Mouse (Mus musculus) Patski (cell line): Measurements from ENCODE around the gene Mrps17. TPM values are rescaled to one million over a fixed set of nuclear protein-coding genes. Genes with fewer than 3 reads are reported as not detected.

Source experiments
- ATAC-seq: fragments of 100-300 bp; one replicate; pipeline ENCODE4 v1.8.0; 2021
- CTCF ChIA-PET: fragments of 350-600 bp; sonication (Branson Sonifier 250); formaldehyde crosslinking; loops from one replicate; lab custom pipeline; 2022; ENCODE audit warnings: inconsistent platforms; lab: Charles Lee
- POLR2A ChIA-PET: fragments of 350-600 bp; sonication (Branson Sonifier 250); formaldehyde crosslinking; loops from one replicate; lab custom pipeline; 2022; ENCODE audit warnings: antibody characterized with exemption, inconsistent platforms; lab: Charles Lee
- DNase-seq: peaks from one replicate; pipeline ENCODE4 v3.0.0-alpha.2; 2011; ENCODE audit warnings: low read depth, low spot score
- H3K27me3 ChIP-seq: fragments of 371-371 bp; one replicate; pipeline ENCODE4 v1.5.1; 2021
- CTCF ChIP-seq: fragments of 100-300 bp; IDR thresholded peaks from one replicate; pipeline ENCODE4 v1.5.1; 2021
- in situ Hi-C: fragments of 300-500 bp; cut with MboI; formaldehyde crosslinking; loops from 3 replicates; pipeline ENCODE4 v1.11.1; 2018; ENCODE audit warnings: low pct_unique_long_range_greater_than_20kb, mixed read lengths
- polyA plus RNA-seq: library from polyadenylated mRNA; unstranded; gene quantifications from one replicate; pipeline ENCODE4 v1.2.3, GENCODE M21; 2021

Mrps17 gene
- polyA plus RNA-seq, 1 experiment from 2014 or later: 76.7 TPM

DNA sequence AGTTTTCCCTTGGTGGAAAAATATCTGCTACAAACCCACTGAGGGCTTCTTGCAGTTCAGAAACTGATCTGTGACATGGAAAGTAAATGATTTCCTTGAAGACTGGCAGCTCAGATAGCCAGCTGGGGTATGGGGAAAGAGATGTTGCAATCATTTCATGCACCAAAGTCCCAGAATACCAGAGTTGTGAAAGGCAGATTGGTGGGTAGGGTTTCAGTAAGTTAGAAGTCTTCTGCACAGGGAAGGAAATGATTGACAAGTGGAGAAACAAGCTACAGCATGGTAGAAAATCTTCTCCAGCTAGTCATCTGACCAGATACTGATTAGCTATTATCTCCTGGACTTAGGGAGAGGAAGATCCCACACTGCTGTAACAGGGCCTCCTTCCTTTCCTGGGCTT is 11.9 kb upstream of the Mrps17 start:
- in situ Hi-C loops: no loop called here
- no peak for TF ChIP-seq CTCF
- CTCF ChIA-PET: no interaction called here
- peaks cover 10% of the 10 kb centered on the region for H3K27me3 ChIP-seq
- POLR2A ChIA-PET: no interaction called here
- DNase-seq: no peak
- ATAC-seq: no peak

DNA sequence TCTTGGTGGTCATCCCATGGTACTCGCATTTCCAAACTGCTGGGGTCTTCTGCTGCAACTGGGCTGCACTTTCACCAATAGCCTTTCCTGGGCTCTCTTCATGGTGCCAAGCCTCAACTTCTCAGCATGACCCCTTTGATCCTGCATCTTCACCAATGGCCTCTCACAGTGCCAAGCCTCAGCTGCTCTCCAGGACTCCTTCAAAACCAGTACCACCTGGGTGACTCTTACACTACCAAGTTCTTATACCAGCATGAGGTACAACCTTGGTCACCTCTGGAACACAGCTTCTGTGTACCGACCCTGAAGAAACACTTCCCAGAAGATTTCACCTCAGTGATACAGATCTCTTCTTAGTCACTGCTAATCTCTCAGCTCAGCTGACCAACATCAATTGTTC is 6.9 kb upstream of the Mrps17 start, which contains the start of gene Sept14:
Sept14 (minus strand) TSS at position 101 of the 400 bp plus-strand sequence.
- in situ Hi-C loops: no loop called here
- TF ChIP-seq CTCF: no peak
- POLR2A ChIA-PET: no interaction called here
- peaks cover 3% of the 10 kb centered on the region for H3K27me3 ChIP-seq
- DNase-seq: no peak
- no peak for ATAC-seq
- CTCF ChIA-PET: interaction anchor here (1.2 kb wide), 2 partner anchors 16 kb away, joined by 3 to 4 read pairs; no protein-coding TSS in a partner anchor

DNA sequence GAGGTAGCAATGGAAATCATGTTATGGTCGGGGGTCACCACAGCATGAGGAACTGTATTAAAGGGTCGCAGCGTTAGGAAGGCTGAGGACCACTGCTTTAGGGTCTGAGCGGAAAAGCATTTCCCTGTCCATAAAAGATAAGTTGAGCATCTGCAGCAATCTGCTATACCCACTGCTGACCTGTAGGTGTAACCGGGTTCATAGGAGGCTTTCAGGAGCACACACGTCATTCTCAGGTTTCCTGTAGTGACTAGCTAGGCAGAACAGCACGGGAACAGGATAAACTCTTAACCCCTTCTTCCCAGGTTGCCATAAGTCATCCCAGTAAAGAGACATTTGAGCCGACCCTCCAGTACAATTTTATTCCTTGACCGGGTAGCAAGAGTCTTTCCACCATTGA is 1.7 kb downstream of the Mrps17 start:
- ChIA-PET CTCF (interaction anchor here (1.7 kb wide), 1 partner anchor 8 kb away, joined by 16 read pairs; the partner anchor contains the start of gene Nipsnap2), POLR2A (interaction anchor here (1.1 kb wide), 1 partner anchor 48 kb away, joined by 3 read pairs; no protein-coding TSS in a partner anchor)
- no peak for TF ChIP-seq CTCF
- ATAC-seq (no peak), DNase-seq (no peak)
- no peaks in the 10 kb centered on the region for H3K27me3 ChIP-seq
- in situ Hi-C loops: no loop called here

DNA sequence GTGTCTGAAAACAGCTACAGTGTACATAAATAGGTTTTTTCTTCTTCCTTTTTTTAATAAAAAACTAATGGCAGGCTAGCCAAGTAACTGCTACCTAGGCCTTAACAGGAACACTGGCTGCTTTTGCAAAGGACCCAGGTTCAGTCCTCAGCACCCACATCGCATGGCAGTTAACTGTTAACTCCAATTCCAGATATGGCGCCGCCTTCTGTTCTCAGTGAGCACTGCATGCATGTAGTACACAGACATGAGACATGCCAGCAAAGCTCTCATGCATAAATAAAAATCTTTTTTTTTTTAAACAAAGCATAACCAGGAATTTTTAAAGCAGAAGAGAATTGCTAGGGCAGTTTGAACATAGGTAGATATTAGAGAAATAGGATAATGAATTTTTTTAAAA is 4.9 kb downstream of the Mrps17 start:
- no peak for ATAC-seq
- POLR2A ChIA-PET: no interaction called here

DNA sequence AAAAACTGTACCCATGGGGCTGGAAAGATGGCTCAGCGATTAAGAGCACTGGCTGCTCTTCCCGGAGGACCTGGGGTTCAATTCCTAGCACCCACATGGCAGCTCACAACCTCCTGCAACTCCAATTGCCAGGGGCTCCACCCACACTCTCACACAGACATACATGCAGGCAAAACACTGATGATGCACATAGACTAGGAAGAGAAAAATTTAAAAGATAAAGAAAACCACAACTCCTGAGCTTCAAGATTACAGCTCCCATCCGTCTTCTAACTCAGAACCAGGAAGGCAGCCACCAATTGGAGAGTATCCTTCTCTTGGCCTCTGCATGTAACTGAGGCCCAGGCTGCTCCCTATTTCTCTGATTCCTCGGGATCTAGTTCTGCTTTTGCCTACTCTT is 9.0 kb downstream of the Mrps17 start:
- no peak for TF ChIP-seq CTCF
- in situ Hi-C loops: loop anchor here (5.0 kb wide), 1 partner anchor 112 kb away; no protein-coding TSS in a partner anchor
- ChIA-PET CTCF (interaction anchor here (0.6 to 2.6 kb wide), 23 partner anchors 8 to 546 kb away, joined by 3 to 16 read pairs (median 4); partner anchors contain the start of gene Mrps17), POLR2A (interaction anchor here (0.6 to 2.1 kb wide), 5 partner anchors 55 to 535 kb away, joined by 3 to 7 read pairs (median 4); partner anchors contain the start of gene Psph)
- H3K27me3 ChIP-seq: no peaks in the 10 kb centered on the region
- DNase-seq (no peak), ATAC-seq (peak; percentile 0)

More for the DNA sequence above, 4.9 kb downstream of the Mrps17 start:
- no peaks in the 10 kb centered on the region for H3K27me3 ChIP-seq
- CTCF ChIA-PET: interaction anchor here (0.9 kb wide), 1 partner anchor 10 kb away, joined by 3 read pairs; no protein-coding TSS in a partner anchor
- in situ Hi-C loops: loop anchor here (5.0 kb wide), 1 partner anchor 108 kb away; no protein-coding TSS in a partner anchor
- DNase-seq: no peak
- TF ChIP-seq CTCF: peak; percentile 50

DNA sequence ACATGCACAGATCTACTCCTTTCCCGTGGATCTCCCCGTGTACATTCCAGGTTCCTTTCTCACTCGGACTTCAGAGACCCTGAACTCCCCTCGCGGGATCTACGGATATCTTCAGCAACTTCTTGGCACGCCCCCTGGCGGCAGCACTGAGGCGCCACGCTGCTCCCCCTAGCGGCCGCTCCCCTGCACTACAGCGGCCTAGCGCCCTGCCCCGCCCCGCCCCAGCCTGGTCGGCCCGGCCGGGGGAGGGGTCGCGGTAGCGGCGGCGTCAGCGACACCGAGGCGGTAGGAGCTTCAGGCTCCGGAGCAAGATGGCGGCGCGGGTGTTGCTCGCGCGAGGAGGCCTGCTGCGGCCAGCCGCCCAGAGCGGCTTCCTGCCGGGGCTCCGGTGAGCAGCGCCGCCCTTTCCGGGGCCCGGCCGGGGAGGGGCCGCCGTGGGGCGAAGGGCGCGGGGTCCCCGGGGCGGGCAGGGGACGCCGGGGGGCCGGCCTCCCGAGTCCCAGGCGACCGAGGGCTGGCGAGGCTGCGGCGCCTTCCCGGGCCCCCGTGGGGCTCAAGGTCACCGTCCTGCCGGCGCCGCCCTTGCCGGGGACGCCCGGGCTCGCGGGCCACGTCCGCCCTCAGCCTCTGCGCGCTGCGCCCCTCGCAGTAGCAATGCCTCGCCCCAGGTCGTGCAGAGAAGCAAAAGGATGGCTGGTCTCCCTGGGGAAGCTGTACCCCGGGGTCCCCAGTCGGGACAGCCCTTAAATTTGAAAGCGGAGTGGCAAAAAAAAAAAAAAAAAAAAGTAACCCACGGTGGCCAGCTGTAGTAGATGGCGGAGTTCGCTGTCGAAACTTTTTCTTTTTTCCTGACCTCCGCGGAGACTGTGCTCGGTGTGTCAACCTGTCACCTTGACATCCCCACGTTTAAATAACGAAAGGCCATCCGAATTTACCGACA is 9.8 kb downstream of the Mrps17 start, which contains the start of gene Nipsnap2:
Nipsnap2 (plus strand) TSS at position 230 of the 940 bp plus-strand sequence.
- in situ Hi-C loops: loop anchor here (5.0 kb wide), 1 partner anchor 113 kb away; no protein-coding TSS in a partner anchor
- CTCF ChIA-PET: interaction anchor here (0.6 to 2.6 kb wide), 25 partner anchors 9 to 547 kb away, joined by 3 to 16 read pairs (median 4); partner anchors contain the start of gene Mrps17
- peak; percentile 87 for ATAC-seq
- TF ChIP-seq CTCF: peak; percentile 100
- POLR2A ChIA-PET: interaction anchor here (0.6 to 2.1 kb wide), 6 partner anchors 10 to 535 kb away, joined by 3 to 7 read pairs (median 4); partner anchors contain the start of gene Psph
- H3K27me3 ChIP-seq: no peaks in the 10 kb centered on the region
- peak; percentile 77 for DNase-seq

DNA sequence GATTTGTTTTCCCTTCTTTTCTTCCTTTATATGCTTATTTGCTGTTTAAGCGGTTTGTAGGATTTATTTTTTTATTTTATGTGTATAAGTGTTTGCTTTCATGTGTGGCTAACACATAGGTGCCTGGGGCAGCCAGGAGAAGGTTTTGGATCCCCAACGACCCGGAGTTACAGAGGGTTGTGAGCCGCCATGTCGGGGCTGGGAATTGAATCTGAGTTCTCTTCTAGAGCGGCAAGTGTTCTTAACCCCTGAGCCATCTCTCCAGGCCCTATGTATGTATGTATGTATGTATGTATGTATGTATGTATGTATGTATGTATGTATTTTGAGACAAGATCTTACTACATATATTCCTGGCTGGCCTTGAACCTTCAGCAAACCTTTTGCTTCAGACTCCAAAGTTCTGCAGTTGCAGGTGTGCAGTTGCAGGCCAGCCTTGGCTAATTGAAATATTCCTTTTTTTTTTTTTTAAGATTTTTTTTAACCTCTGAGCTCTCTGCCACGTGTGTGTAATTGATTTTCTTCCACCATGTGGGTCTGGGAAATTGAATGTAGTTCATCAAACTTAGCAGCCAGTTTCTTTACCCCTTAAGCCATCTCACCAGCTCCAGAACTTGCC is 10.6 kb downstream of the Mrps17 start:
- ChIA-PET POLR2A (interaction anchor here (0.6 to 2.1 kb wide), 5 partner anchors 9 to 513 kb away, joined by 3 to 6 read pairs (median 4); no protein-coding TSS in a partner anchor), CTCF (interaction anchor here (1.0 to 1.9 kb wide), 2 partner anchors 23 to 124 kb away, joined by 3 to 4 read pairs; no protein-coding TSS in a partner anchor)
- no peaks in the 10 kb centered on the region for H3K27me3 ChIP-seq
- no peak for ATAC-seq
- no peak for DNase-seq
- no peak for TF ChIP-seq CTCF
- in situ Hi-C loops: no loop called here

DNA sequence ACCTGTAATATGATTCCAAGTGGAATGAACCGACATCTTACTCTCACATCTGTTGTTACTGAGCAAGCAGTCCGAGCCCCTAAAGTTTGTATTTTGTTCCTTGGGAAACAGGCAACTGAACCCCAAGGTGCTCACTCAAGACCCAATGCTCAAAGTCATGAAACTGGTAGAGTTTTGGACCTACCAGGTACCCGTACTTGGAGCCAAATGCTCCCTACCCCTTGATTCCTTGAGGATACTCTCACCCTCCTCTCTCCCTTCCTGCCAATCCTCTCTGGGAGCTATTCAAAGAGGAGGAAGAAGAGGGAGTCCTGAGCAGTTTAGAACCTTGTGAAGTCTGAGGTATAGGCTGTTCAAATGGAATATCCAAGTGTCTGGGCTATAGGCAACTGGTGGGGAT is 11.5 kb downstream of the Mrps17 start:
- no peak for ATAC-seq
- ChIA-PET CTCF (interaction anchor here (1.0 to 1.9 kb wide), 4 partner anchors 22 to 125 kb away, joined by 3 to 5 read pairs (median 4); no protein-coding TSS in a partner anchor), POLR2A (interaction anchor here (1.9 kb wide), 1 partner anchor 13 kb away, joined by 5 read pairs; no protein-coding TSS in a partner anchor)
- in situ Hi-C loops: no loop called here
- no peak for DNase-seq
- no peak for TF ChIP-seq CTCF
- H3K27me3 ChIP-seq: no peaks in the 10 kb centered on the region

DNA sequence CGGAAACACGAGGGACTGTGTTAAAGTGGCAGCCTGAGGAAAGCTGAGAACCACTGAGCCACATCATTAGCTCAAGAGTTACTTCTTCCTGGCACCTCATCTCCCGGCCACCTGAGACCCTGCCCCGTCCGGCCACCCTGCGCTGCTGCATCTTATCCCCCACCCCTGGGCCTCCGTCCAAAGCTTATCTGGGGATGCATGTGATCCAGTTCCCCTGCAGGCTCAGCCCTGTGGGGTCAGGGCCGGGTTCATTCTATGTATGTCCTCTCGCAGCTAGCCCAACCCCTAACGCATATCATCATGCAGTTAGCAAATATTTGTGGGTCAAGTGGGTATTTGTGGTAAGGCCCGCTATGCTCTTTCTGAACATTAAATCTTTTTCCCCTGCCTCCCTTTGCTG is 14.0 kb downstream of the Mrps17 start:
- in situ Hi-C loops: no loop called here
- ChIA-PET CTCF (interaction anchor here (1.0 kb wide), 1 partner anchor 56 kb away, joined by 5 read pairs; no protein-coding TSS in a partner anchor), POLR2A (no interaction called here)
- DNase-seq (no peak), ATAC-seq (peak; percentile 19)
- no peak for TF ChIP-seq CTCF
- no peaks in the 10 kb centered on the region for H3K27me3 ChIP-seq

DNA sequence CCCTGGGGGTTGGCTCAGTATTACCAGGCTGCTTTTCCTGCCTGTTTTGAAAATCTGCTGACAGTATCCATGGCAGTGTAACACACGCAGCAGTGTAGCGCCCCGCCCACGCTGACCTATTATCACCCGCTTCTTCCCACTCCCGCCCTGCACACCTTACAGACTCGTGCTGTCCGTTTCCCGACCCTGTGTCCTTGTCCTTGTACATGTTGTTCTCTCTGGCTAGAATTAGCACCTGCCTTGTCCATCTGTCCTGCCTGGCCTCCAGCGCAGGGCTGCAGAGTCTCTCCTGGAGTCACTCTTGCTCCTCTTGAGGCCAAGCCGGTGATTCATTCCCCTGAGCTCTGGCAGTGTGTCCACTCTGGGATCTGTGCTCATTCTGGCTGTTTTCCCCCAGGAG is 15.0 kb downstream of the Mrps17 start:
- in situ Hi-C loops: no loop called here
- DNase-seq: peak; percentile 27
- ChIA-PET POLR2A (no interaction called here), CTCF (no interaction called here)
- no peak for TF ChIP-seq CTCF
- ATAC-seq: peak; percentile 70
- no peaks in the 10 kb centered on the region for H3K27me3 ChIP-seq
